Mouse (Mus musculus): ENCODE measurements at regions not wholly inside any gene's neighbourhood (a gene's known extent, or its start where the extent isn't known, plus 50 kb on each side); places are given as distances from the start of the nearest gene placed in this dataset.

- WGBS: 91% methylated on average over 6 of the region's 6 CpGs
- Histone ChIP-seq H3K27ac (no peak overlapping the region), H3K4me3 (replicated peaks) (no peak overlapping the region), H3K27me3 (no peaks in the 10 kb centered on the region), H3K9ac (no peak overlapping the region), H3K4me2 (no peak overlapping the region), H3K9me3 (replicated peaks) (no peaks in the 10 kb centered on the region), H3K4me1 (no peaks in the 10 kb centered on the region), H3K36me3 (no peaks in the 10 kb centered on the region)
- no peak for ATAC-seq (replicated peaks; ENCODE audit: low FRiP score)
These were observed 358.1 kb upstream of the Satb1 start for GRCm38 (mm10) chr17:52191064-52191682.

DNA sequence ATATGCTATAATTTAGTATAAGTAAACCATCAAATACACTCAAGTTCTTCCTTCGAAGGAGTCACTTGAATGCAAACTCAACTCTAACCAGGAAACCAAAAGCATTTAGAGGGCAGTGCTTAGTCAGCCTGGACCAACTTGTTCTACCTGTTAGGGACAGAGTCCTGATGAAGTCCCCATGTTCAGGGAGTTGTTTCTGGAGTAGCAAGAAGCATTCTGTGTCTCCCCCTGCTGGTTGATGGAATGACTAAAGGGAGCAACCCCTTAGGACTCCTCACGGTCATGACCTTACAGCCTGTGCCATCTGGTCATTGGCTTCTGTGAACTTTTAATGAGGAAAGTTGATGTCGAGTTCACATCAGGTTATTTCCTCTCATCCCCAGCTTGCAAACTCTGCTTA lies 349.6 kb upstream of the Satb1 start:
- WGBS: 36% methylated on average over 3 of the region's 3 CpGs
- Histone ChIP-seq H3K36me3 (no peaks in the 10 kb centered on the region), H3K27ac (no peak overlapping the region), H3K9ac (no peak overlapping the region), H3K4me1 (no peaks in the 10 kb centered on the region), H3K4me3 (replicated peaks) (no peak overlapping the region), H3K27me3 (no peaks in the 10 kb centered on the region), H3K9me3 (replicated peaks) (0 out of 2 replicates have a peak, but pooled peaks cover 3% of the 10 kb centered on the region), H3K4me2 (no peak overlapping the region)
- ATAC-seq (replicated peaks; ENCODE audit: low FRiP score): peak; percentile 49; the same call in 1 of the 2 replicates

GRCm38 (mm10) chr17:52177996-52178395 lies 344.9 kb upstream of the Satb1 start:
- H3K27me3 ChIP-seq: no peaks in the 10 kb centered on the region
- 0 out of 2 replicates have a peak, but pooled peaks cover 3% of the 10 kb centered on the region for H3K9me3 ChIP-seq (replicated peaks)
- H3K4me3 ChIP-seq (replicated peaks): no peak overlapping the region
- no peak overlapping the region for H3K9ac ChIP-seq
- H3K4me1 ChIP-seq: no peaks in the 10 kb centered on the region
- no peak overlapping the region for H3K4me2 ChIP-seq
- H3K36me3 ChIP-seq: no peaks in the 10 kb centered on the region
- WGBS: 62% methylated on average over 2 of the region's 2 CpGs
- H3K27ac ChIP-seq: no peak overlapping the region
- no peak for ATAC-seq (replicated peaks; ENCODE audit: low FRiP score)

DNA sequence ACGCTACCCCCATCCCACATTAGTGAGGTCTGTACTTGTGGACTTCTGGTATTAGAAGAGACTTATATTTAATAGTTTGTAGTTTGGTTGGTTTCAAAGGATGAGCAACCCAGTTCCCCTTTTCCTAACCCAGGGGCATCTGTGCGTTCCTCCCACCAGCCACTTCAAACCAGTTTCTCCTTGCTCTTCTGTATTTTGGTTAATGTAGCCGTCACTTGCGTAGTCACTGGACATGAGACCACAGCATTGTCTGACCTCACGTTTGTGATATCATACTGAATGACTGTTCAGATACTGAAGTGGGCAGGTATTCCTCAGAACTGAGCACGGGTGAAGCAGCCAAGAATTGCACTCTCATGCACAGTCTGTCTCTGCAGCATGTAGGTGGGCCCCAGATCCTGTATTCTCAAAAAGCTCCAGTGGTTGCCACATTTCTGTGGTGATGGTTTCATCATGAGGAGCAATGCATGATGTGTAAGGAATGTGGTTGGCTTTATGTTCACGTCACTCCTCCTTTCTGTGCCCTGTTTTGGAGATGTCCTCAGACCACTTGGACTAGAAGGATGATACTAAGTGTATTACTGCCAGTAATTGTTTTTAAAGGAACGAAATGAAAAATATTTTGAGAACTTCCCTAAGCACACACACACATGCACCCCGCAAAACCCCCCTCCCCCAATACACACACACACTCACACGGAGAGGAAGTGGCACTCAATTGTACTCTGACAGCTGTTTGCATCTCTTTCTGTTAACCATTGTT lies 335.2 kb upstream of the Satb1 start:
- H3K27ac ChIP-seq: no peak overlapping the region
- no peaks in the 10 kb centered on the region for H3K4me1 ChIP-seq
- H3K4me3 ChIP-seq (replicated peaks): no peak overlapping the region
- no peak overlapping the region for H3K9ac ChIP-seq
- ATAC-seq (replicated peaks; ENCODE audit: low FRiP score): no peak
- H3K36me3 ChIP-seq: no peaks in the 10 kb centered on the region
- H3K9me3 ChIP-seq (replicated peaks): no peaks in the 10 kb centered on the region
- H3K4me2 ChIP-seq: no peak overlapping the region
- WGBS: 84% methylated on average over 10 of the region's 10 CpGs
- no peaks in the 10 kb centered on the region for H3K27me3 ChIP-seq

GRCm38 (mm10) chr17:52167658-52168057 lies 334.6 kb upstream of the Satb1 start:
- Histone ChIP-seq H3K4me3 (replicated peaks) (no peak overlapping the region), H3K4me1 (no peaks in the 10 kb centered on the region), H3K27me3 (no peaks in the 10 kb centered on the region), H3K9me3 (replicated peaks) (no peaks in the 10 kb centered on the region), H3K36me3 (no peaks in the 10 kb centered on the region), H3K27ac (no peak overlapping the region), H3K4me2 (no peak overlapping the region), H3K9ac (no peak overlapping the region)
- WGBS: 73% methylated on average over 4 of the region's 4 CpGs
- ATAC-seq (replicated peaks; ENCODE audit: low FRiP score): no peak

DNA sequence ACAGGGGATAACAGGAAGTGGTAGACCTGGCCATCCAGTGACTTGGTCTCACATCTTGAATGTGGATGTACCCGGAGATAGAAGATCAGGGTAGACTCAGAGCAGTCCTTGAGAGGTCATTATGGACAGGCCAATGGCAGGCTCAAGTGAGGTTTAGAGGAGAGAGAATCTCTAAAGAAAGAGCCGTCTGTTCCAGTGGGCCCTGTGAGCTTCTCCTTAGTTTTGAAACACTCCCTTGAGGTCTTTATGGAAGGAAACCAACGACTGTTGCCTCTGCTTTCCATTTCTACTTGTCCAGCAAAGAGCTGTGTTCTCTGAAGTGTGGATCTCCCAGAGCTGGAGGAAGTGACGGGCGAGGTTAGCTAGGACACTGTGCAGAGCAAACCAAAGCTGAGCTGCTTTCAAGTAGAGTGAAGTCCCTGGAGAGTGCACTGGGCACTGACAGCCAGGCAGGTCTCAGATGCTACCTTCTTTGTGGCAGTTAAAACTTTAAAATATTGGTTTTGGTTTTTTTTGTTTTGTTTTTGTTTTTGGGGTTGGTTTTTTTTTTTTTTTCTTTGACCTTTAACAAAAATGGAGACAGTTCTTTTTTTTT lies 332.9 kb upstream of the Satb1 start:
- 81% methylated on average over 5 of the region's 5 CpGs for WGBS
- no peak overlapping the region for H3K4me3 ChIP-seq (replicated peaks)
- no peaks in the 10 kb centered on the region for H3K4me1 ChIP-seq
- no peak for ATAC-seq (replicated peaks; ENCODE audit: low FRiP score)
- no peak overlapping the region for H3K4me2 ChIP-seq
- H3K9ac ChIP-seq: no peak overlapping the region
- H3K27me3 ChIP-seq: no peaks in the 10 kb centered on the region
- H3K36me3 ChIP-seq: no peaks in the 10 kb centered on the region
- no peak overlapping the region for H3K27ac ChIP-seq
- no peaks in the 10 kb centered on the region for H3K9me3 ChIP-seq (replicated peaks)

DNA sequence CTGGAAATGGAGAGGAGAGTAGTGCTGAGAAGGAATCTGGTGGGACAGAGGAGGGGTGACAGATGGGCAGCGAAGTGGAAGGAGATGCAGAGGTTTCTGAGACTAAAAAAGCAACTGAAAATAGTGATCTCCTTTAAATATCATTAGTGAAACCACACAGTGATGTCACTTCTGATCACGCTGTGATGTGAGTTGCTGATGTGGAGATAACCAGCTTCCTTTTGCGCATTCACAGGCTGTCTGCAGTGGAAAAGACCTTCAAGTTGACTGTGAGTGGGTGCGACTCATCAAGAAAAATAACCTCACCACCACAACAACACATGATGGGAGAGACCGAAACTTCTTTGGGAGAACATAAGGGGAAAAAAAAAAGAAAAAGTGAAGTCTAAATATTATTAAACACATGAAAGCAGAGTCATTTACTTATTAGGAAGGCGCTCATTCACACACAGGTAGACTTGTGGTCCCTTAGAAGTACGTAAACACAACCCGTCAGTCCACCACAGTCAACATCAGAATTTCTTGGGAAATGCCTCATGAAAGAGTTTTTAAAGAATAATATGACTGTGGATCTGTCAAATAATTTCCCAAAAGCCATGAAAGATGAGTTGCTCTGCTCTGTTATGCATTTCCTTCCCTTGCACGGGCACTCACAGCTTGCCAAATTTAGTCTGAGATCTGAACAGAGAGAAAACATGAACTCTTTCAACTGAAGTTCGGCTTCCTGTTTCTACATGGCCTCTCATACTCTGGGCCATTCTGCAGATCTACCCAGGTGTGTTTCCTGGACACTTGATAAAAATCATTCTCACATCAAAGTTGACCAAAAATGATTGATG lies 329.7 kb upstream of the Satb1 start:
- 81% methylated on average over 10 of the region's 10 CpGs for WGBS

GRCm38 (mm10) chr17:52150496-52150895 lies 317.4 kb upstream of the Satb1 start:
- Histone ChIP-seq H3K27me3 (no peaks in the 10 kb centered on the region), H3K36me3 (no peaks in the 10 kb centered on the region), H3K9ac (no peak overlapping the region), H3K9me3 (replicated peaks) (no peaks in the 10 kb centered on the region), H3K4me1 (no peaks in the 10 kb centered on the region), H3K27ac (no peak overlapping the region), H3K4me2 (no peak overlapping the region), H3K4me3 (replicated peaks) (no peak overlapping the region)
- no peak for ATAC-seq (replicated peaks; ENCODE audit: low FRiP score)
- 87% methylated on average over 5 of the region's 5 CpGs for WGBS

More for the DNA sequence above, 329.7 kb upstream of the Satb1 start:
- Histone ChIP-seq H3K27ac (no peak overlapping the region), H3K4me3 (replicated peaks) (no peak overlapping the region), H3K36me3 (no peaks in the 10 kb centered on the region), H3K4me1 (no peaks in the 10 kb centered on the region), H3K4me2 (no peak overlapping the region), H3K9ac (no peak overlapping the region), H3K27me3 (no peaks in the 10 kb centered on the region), H3K9me3 (replicated peaks) (no peaks in the 10 kb centered on the region)
- ATAC-seq (replicated peaks; ENCODE audit: low FRiP score): no peak

DNA sequence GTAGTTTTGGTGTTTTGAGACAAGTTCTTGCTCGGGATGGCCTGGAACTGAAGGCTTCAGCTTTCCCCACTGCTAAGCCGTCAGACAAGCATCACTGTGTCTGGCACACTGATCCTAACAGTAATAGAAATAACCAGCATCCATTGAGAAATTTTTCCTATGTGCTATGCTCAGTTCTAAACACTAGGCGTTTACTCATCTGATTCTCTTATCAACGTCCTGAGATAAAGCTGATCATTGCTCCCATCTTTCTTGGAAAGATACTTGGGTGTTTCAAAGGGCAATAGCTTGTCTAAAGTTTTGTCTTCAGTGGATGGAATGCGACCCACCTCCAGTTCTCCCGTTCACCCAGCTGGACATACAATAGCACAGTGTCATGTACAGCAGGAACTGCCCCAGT lies 316.7 kb upstream of the Satb1 start:
- H3K4me2 ChIP-seq: no peak overlapping the region
- H3K27me3 ChIP-seq: no peaks in the 10 kb centered on the region
- H3K36me3 ChIP-seq: no peaks in the 10 kb centered on the region
- no peak overlapping the region for H3K27ac ChIP-seq
- H3K4me3 ChIP-seq (replicated peaks): no peak overlapping the region
- H3K9me3 ChIP-seq (replicated peaks): no peaks in the 10 kb centered on the region
- H3K4me1 ChIP-seq: no peaks in the 10 kb centered on the region
- no peak for ATAC-seq (replicated peaks; ENCODE audit: low FRiP score)
- H3K9ac ChIP-seq: no peak overlapping the region
- 86% methylated on average over 6 of the region's 6 CpGs for WGBS

GRCm38 (mm10) chr17:52149068-52149467 lies 316.0 kb upstream of the Satb1 start:
- Histone ChIP-seq H3K27me3 (no peaks in the 10 kb centered on the region), H3K4me3 (replicated peaks) (no peak overlapping the region), H3K27ac (no peak overlapping the region), H3K4me1 (no peaks in the 10 kb centered on the region), H3K36me3 (no peaks in the 10 kb centered on the region), H3K4me2 (no peak overlapping the region), H3K9me3 (replicated peaks) (no peaks in the 10 kb centered on the region), H3K9ac (no peak overlapping the region)
- ATAC-seq (replicated peaks; ENCODE audit: low FRiP score): no peak
- WGBS: 89% methylated on average over 3 of the region's 3 CpGs

- Histone ChIP-seq H3K36me3 (no peaks in the 10 kb centered on the region), H3K27ac (no peak overlapping the region), H3K4me2 (no peak overlapping the region), H3K4me1 (no peaks in the 10 kb centered on the region), H3K27me3 (no peaks in the 10 kb centered on the region), H3K9me3 (replicated peaks) (no peaks in the 10 kb centered on the region), H3K4me3 (replicated peaks) (no peak overlapping the region), H3K9ac (no peak overlapping the region)
- WGBS: 90% methylated on average over 4 of the region's 4 CpGs
- no peak for ATAC-seq (replicated peaks; ENCODE audit: low FRiP score)
These were observed 270.8 kb upstream of the Satb1 start for GRCm38 (mm10) chr17:52103891-52104290.

DNA sequence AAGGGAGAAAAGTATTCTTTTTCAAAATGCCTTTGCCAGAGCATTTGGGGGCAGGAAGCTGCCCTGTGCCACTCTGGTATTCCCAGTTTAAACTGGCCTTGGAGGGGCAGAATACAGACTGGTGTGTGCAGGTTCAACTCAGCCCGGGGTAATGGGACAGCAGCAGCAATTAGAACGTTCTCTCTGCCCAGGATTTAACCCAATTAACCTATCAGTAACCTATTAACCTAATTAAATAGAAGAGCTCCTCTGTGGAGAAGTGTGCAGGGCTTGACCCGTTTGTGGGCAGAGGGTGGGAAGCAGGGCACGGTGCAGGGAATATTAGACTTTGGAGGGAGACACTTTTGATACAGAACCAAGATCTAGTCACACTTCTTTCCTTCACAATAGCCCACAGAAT lies 252.7 kb upstream of the Satb1 start:
- ATAC-seq (replicated peaks; ENCODE audit: low FRiP score): peak; percentile 76
- Histone ChIP-seq H3K4me1 (0 out of 2 replicates have a peak, but pooled peaks cover 8% of the 10 kb centered on the region), H3K27ac (no peak overlapping the region), H3K4me2 (no peak overlapping the region), H3K36me3 (no peaks in the 10 kb centered on the region), H3K27me3 (no peaks in the 10 kb centered on the region), H3K4me3 (replicated peaks) (no peak overlapping the region), H3K9me3 (replicated peaks) (no peaks in the 10 kb centered on the region), H3K9ac (no peak overlapping the region)
- WGBS: 38% methylated on average over 4 of the region's 4 CpGs
